Mouse (Mus musculus): ENCODE data around the gene Tdrkh. TPM values are rescaled to one million over a fixed set of nuclear protein-coding genes. Genes with fewer than 3 reads are reported as not detected.
A peak's percentile ranks its signal among the peaks of the same experiment; 100 is the strongest.

Gene Tdrkh
- polyA plus RNA-seq, 1 experiment from 2014 or later: 51.5 TPM

GRCm38 (mm10) chr3:94396851-94397250 lies 16.2 kb upstream of the Tdrkh start:
- Histone ChIP-seq H3K36me3 (ENCODE audit: control insufficient read depth, insufficient read depth, low read length) (no peaks in the 10 kb centered on the region), H3K27me3 (ENCODE audit: control insufficient read depth, insufficient read depth, low read length) (no peaks in the 10 kb centered on the region), H3K4me3 (ENCODE audit: low read depth, low read length) (no peak overlapping the region), H3K9me3 (ENCODE audit: control insufficient read depth, low read length) (no peaks in the 10 kb centered on the region), H3K4me1 (ENCODE audit: control insufficient read depth, insufficient read depth, low read length) (peaks cover 3% of the 10 kb centered on the region; the same call in 1 of the 2 replicates), H3K4me2 (ENCODE audit: low read depth, low read length) (no peak overlapping the region), H3K27ac (ENCODE audit: low read depth, low read length) (no peak overlapping the region), H3K9ac (replicated peaks; ENCODE audit: low read depth, low read length) (no peak overlapping the region)
- 89% methylated on average over 4 of the region's 4 CpGs for WGBS
- ATAC-seq (ENCODE audit: low read depth): no peak

- peak within 1 kb of the TSS; percentile 26 for H3K4me3 ChIP-seq (ENCODE audit: low read depth, low read length)
- H3K4me2 ChIP-seq (ENCODE audit: low read depth, low read length): peak within 1 kb of the TSS; percentile 56
- no peaks in the 10 kb centered on the region for H3K27me3 ChIP-seq (ENCODE audit: control insufficient read depth, insufficient read depth, low read length)
- peak within 1 kb of the TSS; percentile 41 for H3K9ac ChIP-seq (replicated peaks; ENCODE audit: low read depth, low read length)
- H3K4me1 ChIP-seq (ENCODE audit: control insufficient read depth, insufficient read depth, low read length): peaks cover 3% of the 10 kb centered on the region; the same call in 1 of the 2 replicates
- H3K36me3 ChIP-seq (ENCODE audit: control insufficient read depth, insufficient read depth, low read length): no peaks in the 10 kb centered on the region
- ATAC-seq (ENCODE audit: low read depth): no peak
- H3K9me3 ChIP-seq (ENCODE audit: control insufficient read depth, low read length): no peaks in the 10 kb centered on the region
- H3K27ac ChIP-seq (ENCODE audit: low read depth, low read length): no peak within 1 kb of the TSS
- 69% methylated on average over 6 of the region's 6 CpGs for WGBS
Measured at GRCm38 (mm10) chr3:94398217-94398616, 14.9 kb upstream of the Tdrkh start, which contains the start of gene Lingo4. TSS of gene Lingo4 (plus strand) at chr3:94398517.

GRCm38 (mm10) chr3:94398943-94399481 lies 14.1 kb upstream of the Tdrkh start:
- peak; percentile 78 for ATAC-seq (ENCODE audit: low read depth)
- 2% methylated on average over 20 of the region's 20 CpGs for WGBS
- Histone ChIP-seq H3K36me3 (ENCODE audit: control insufficient read depth, insufficient read depth, low read length) (no peaks in the 10 kb centered on the region), H3K4me3 (ENCODE audit: low read depth, low read length) (peak overlapping the region; percentile 26), H3K4me1 (ENCODE audit: control insufficient read depth, insufficient read depth, low read length) (no peaks in the 10 kb centered on the region), H3K9me3 (ENCODE audit: control insufficient read depth, low read length) (no peaks in the 10 kb centered on the region), H3K4me2 (ENCODE audit: low read depth, low read length) (peak overlapping the region; percentile 56), H3K9ac (replicated peaks; ENCODE audit: low read depth, low read length) (peak overlapping the region; percentile 41), H3K27me3 (ENCODE audit: control insufficient read depth, insufficient read depth, low read length) (no peaks in the 10 kb centered on the region), H3K27ac (ENCODE audit: low read depth, low read length) (no peak overlapping the region)

- ATAC-seq (ENCODE audit: low read depth): no peak
- Histone ChIP-seq H3K27ac (ENCODE audit: low read depth, low read length) (no peak overlapping the region), H3K4me1 (ENCODE audit: control insufficient read depth, insufficient read depth, low read length) (no peaks in the 10 kb centered on the region), H3K27me3 (ENCODE audit: control insufficient read depth, insufficient read depth, low read length) (no peaks in the 10 kb centered on the region), H3K9me3 (ENCODE audit: control insufficient read depth, low read length) (no peaks in the 10 kb centered on the region), H3K36me3 (ENCODE audit: control insufficient read depth, insufficient read depth, low read length) (no peaks in the 10 kb centered on the region), H3K4me2 (ENCODE audit: low read depth, low read length) (peak overlapping the region; percentile 56), H3K9ac (replicated peaks; ENCODE audit: low read depth, low read length) (peak overlapping the region; percentile 41; the same call in 1 of the 2 replicates), H3K4me3 (ENCODE audit: low read depth, low read length) (no peak overlapping the region; the same call in 1 of the 2 replicates)
- 16% methylated on average over 5 of the region's 5 CpGs for whole genome bisulfite sequencing
Measured at GRCm38 (mm10) chr3:94399663-94400310, 13.3 kb upstream of the Tdrkh start.

- H3K27ac ChIP-seq (ENCODE audit: low read depth, low read length): no peak overlapping the region
- no peaks in the 10 kb centered on the region for H3K36me3 ChIP-seq (ENCODE audit: control insufficient read depth, insufficient read depth, low read length)
- H3K4me1 ChIP-seq (ENCODE audit: control insufficient read depth, insufficient read depth, low read length): no peaks in the 10 kb centered on the region
- no peaks in the 10 kb centered on the region for H3K9me3 ChIP-seq (ENCODE audit: control insufficient read depth, low read length)
- WGBS: 73% methylated on average over 8 of the region's 8 CpGs
- H3K27me3 ChIP-seq (ENCODE audit: control insufficient read depth, insufficient read depth, low read length): no peaks in the 10 kb centered on the region
- no peak overlapping the region for H3K4me3 ChIP-seq (ENCODE audit: low read depth, low read length)
- ATAC-seq (ENCODE audit: low read depth): no peak
- no peak overlapping the region for H3K4me2 ChIP-seq (ENCODE audit: low read depth, low read length)
- no peak overlapping the region for H3K9ac ChIP-seq (replicated peaks; ENCODE audit: low read depth, low read length)
Measured at GRCm38 (mm10) chr3:94402451-94402850, 10.6 kb upstream of the Tdrkh start.

GRCm38 (mm10) chr3:94404366-94405054 lies 8.6 kb upstream of the Tdrkh start:
- Histone ChIP-seq H3K27ac (ENCODE audit: low read depth, low read length) (no peak overlapping the region), H3K9ac (replicated peaks; ENCODE audit: low read depth, low read length) (no peak overlapping the region), H3K4me3 (ENCODE audit: low read depth, low read length) (no peak overlapping the region), H3K9me3 (ENCODE audit: control insufficient read depth, low read length) (no peaks in the 10 kb centered on the region), H3K4me1 (ENCODE audit: control insufficient read depth, insufficient read depth, low read length) (no peaks in the 10 kb centered on the region), H3K4me2 (ENCODE audit: low read depth, low read length) (no peak overlapping the region), H3K27me3 (ENCODE audit: control insufficient read depth, insufficient read depth, low read length) (no peaks in the 10 kb centered on the region), H3K36me3 (ENCODE audit: control insufficient read depth, insufficient read depth, low read length) (no peaks in the 10 kb centered on the region)
- ATAC-seq (ENCODE audit: low read depth): peak; percentile 30; the same call in 1 of the 2 replicates
- WGBS: 25% methylated on average over 7 of the region's 7 CpGs

GRCm38 (mm10) chr3:94405561-94405960 lies 7.5 kb upstream of the Tdrkh start:
- no peak for ATAC-seq (ENCODE audit: low read depth)
- Histone ChIP-seq H3K9ac (replicated peaks; ENCODE audit: low read depth, low read length) (no peak overlapping the region), H3K4me2 (ENCODE audit: low read depth, low read length) (no peak overlapping the region), H3K27ac (ENCODE audit: low read depth, low read length) (no peak overlapping the region), H3K36me3 (ENCODE audit: control insufficient read depth, insufficient read depth, low read length) (no peaks in the 10 kb centered on the region), H3K4me1 (ENCODE audit: control insufficient read depth, insufficient read depth, low read length) (no peaks in the 10 kb centered on the region), H3K27me3 (ENCODE audit: control insufficient read depth, insufficient read depth, low read length) (no peaks in the 10 kb centered on the region), H3K4me3 (ENCODE audit: low read depth, low read length) (no peak overlapping the region), H3K9me3 (ENCODE audit: control insufficient read depth, low read length) (no peaks in the 10 kb centered on the region)
- WGBS: 75% methylated on average over 4 of the region's 4 CpGs

- Histone ChIP-seq H3K27ac (ENCODE audit: low read depth, low read length) (peak overlapping the region; percentile 75), H3K4me3 (ENCODE audit: low read depth, low read length) (peak overlapping the region; percentile 65), H3K9me3 (ENCODE audit: control insufficient read depth, low read length) (no peaks in the 10 kb centered on the region), H3K9ac (replicated peaks; ENCODE audit: low read depth, low read length) (peak overlapping the region; percentile 66), H3K4me2 (ENCODE audit: low read depth, low read length) (peak overlapping the region; percentile 93), H3K27me3 (ENCODE audit: control insufficient read depth, insufficient read depth, low read length) (no peaks in the 10 kb centered on the region), H3K4me1 (ENCODE audit: control insufficient read depth, insufficient read depth, low read length) (peaks cover 3% of the 10 kb centered on the region; the same call in 1 of the 2 replicates), H3K36me3 (ENCODE audit: control insufficient read depth, insufficient read depth, low read length) (no peaks in the 10 kb centered on the region)
- ATAC-seq (ENCODE audit: low read depth): peak; percentile 68
- WGBS: 6% methylated on average over 25 of the region's 25 CpGs
Measured at GRCm38 (mm10) chr3:94412530-94412929, 543 bp upstream of the Tdrkh start.

GRCm38 (mm10) chr3:94430980-94431379 lies 17.9 kb downstream of the Tdrkh start:
- Histone ChIP-seq H3K36me3 (ENCODE audit: control insufficient read depth, insufficient read depth, low read length) (peaks cover 14% of the 10 kb centered on the region), H3K27ac (ENCODE audit: low read depth, low read length) (no peak overlapping the region), H3K4me3 (ENCODE audit: low read depth, low read length) (no peak overlapping the region), H3K27me3 (ENCODE audit: control insufficient read depth, insufficient read depth, low read length) (no peaks in the 10 kb centered on the region), H3K9ac (replicated peaks; ENCODE audit: low read depth, low read length) (no peak overlapping the region), H3K4me2 (ENCODE audit: low read depth, low read length) (no peak overlapping the region), H3K9me3 (ENCODE audit: control insufficient read depth, low read length) (no peaks in the 10 kb centered on the region), H3K4me1 (ENCODE audit: control insufficient read depth, insufficient read depth, low read length) (no peaks in the 10 kb centered on the region)
- 86% methylated on average over 2 of the region's 2 CpGs for whole genome bisulfite sequencing
- no peak for ATAC-seq (ENCODE audit: low read depth)

Data from neural tube, embryonic 14.5 days (tissue).